Mouse (Mus musculus): ENCODE measurements around the gene Tmem270. TPM values are rescaled to one million over a fixed set of nuclear protein-coding genes. Genes with fewer than 3 reads are reported as not detected.
A peak's percentile ranks its signal among the peaks of the same experiment; 100 is the strongest.

Tmem270 gene
- polyA plus RNA-seq, 1 experiment = not detected

DNA sequence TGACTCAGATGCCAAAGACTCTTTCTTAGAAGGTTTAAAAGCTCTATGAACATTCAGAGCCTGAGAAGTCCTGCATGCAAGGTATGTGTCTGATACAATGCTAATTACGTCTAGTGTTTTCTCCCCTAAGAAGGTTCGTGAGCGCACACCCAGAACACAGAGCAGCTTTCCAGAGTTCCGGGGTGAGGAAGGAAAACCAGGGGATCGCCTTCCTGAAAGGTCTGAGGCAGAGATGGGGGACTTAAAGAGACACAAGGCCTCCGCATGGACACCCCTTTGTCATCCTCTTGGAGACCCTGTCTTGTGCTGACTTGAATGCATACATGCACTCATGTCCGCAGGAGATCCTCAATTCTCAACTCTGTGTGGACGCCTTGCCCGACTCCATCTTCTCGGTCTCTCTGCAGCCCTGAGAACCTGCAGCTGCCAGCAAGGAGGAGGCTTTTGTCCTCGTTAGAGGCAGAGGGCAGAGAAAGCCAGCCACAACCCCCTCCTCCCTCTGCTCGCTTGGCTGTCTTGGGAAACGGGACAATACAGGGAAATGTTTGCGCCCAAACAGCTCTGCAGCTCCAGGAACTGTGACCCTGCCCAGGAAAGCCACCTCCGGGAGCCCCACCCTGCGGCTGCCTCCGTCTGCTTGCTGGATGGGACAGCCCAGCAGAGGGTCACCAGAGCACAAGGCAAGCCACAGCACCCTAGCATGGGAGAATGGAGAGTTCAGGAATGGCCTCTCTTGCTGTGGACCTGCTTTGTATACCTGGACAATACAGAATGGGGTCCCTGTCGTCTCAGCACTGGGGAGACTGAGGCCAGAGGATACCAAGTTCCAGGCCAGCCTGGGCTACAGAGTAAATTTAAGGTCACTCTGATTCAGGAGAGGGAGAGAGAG is 18.8 kb downstream of the Tmem270 start:
- no peak overlapping the region for H3K4me3 ChIP-seq (ENCODE audit: insufficient read depth, poor library complexity, severe bottlenecking)
- H3K79me3 ChIP-seq (ENCODE audit: low read depth) = no peaks in the 10 kb centered on the region
- H3K27me3 ChIP-seq (ENCODE audit: control insufficient read depth, insufficient read depth, insufficient read length) = peaks cover 54% of the 10 kb centered on the region
- no peaks in the 10 kb centered on the region for H3K36me3 ChIP-seq (ENCODE audit: control insufficient read depth, insufficient read depth)
- H3K79me2 ChIP-seq (ENCODE audit: control insufficient read depth, insufficient read depth) = no peaks in the 10 kb centered on the region
- H3ac ChIP-seq (ENCODE audit: control insufficient read depth, insufficient read length, low read depth) = no peak overlapping the region
- TF ChIP-seq MYOD1 (IDR thresholded peaks at IDR 0.05; ENCODE audit: control insufficient read depth, insufficient read length, low read depth) = no peak
- no peak for TF ChIP-seq FOSL1 (IDR thresholded peaks at IDR 0.05; ENCODE audit: insufficient read depth, low read length, poor library complexity, severe bottlenecking)
- TF ChIP-seq MAX (IDR thresholded peaks at IDR 0.05) = no peak
- no peak for TF ChIP-seq CTCF (IDR thresholded peaks at IDR 0.05; ENCODE audit: control insufficient read depth, insufficient read depth, insufficient read length)
- TF ChIP-seq USF1 (IDR thresholded peaks at IDR 0.05; ENCODE audit: low read depth) = no peak
- no peak for TF ChIP-seq CEBPB (IDR thresholded peaks at IDR 0.05; ENCODE audit: low read depth)
- no peak for TF ChIP-seq MYOG (IDR thresholded peaks at IDR 0.05; ENCODE audit: control insufficient read depth, extremely low read depth, insufficient read length)

DNA sequence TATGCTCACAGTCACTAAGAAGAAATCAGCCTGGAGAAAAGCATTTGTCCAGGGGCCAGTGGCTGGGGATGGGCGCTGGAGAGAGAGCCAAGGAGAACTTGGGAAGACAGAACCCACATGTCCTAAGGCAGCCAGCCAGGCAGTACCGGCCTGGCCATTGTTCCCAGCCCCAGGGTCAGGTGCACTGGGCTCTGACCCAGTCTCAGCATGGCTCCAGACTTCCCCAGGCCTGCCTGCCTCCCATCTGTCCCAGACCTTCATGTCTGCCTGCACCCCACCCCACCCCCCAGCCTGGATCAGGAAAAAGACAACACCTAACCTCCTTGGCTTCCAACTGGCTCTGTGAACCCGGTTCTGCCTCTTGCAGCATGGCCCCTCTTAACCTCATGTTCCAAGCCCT is 23.5 kb downstream of the Tmem270 start:
- H3K4me3 ChIP-seq (ENCODE audit: insufficient read depth, poor library complexity, severe bottlenecking) = no peak overlapping the region
- H3K36me3 ChIP-seq (ENCODE audit: control insufficient read depth, insufficient read depth) = no peaks in the 10 kb centered on the region
- peaks cover 45% of the 10 kb centered on the region for H3K27me3 ChIP-seq (ENCODE audit: control insufficient read depth, insufficient read depth, insufficient read length)
- TF ChIP-seq CEBPB (IDR thresholded peaks at IDR 0.05; ENCODE audit: low read depth) = no peak
- no peak for TF ChIP-seq MYOG (IDR thresholded peaks at IDR 0.05; ENCODE audit: control insufficient read depth, extremely low read depth, insufficient read length)
- no peak for TF ChIP-seq CTCF (IDR thresholded peaks at IDR 0.05; ENCODE audit: control insufficient read depth, insufficient read depth, insufficient read length)
- TF ChIP-seq FOSL1 (IDR thresholded peaks at IDR 0.05; ENCODE audit: insufficient read depth, low read length, poor library complexity, severe bottlenecking) = no peak
- TF ChIP-seq MYOD1 (IDR thresholded peaks at IDR 0.05; ENCODE audit: control insufficient read depth, insufficient read length, low read depth) = no peak
- no peak for TF ChIP-seq USF1 (IDR thresholded peaks at IDR 0.05; ENCODE audit: low read depth)
- TF ChIP-seq MAX (IDR thresholded peaks at IDR 0.05) = no peak
- no peaks in the 10 kb centered on the region for H3K79me2 ChIP-seq (ENCODE audit: control insufficient read depth, insufficient read depth)
- H3ac ChIP-seq (ENCODE audit: control insufficient read depth, insufficient read length, low read depth) = no peak overlapping the region
- no peaks in the 10 kb centered on the region for H3K79me3 ChIP-seq (ENCODE audit: low read depth)

DNA sequence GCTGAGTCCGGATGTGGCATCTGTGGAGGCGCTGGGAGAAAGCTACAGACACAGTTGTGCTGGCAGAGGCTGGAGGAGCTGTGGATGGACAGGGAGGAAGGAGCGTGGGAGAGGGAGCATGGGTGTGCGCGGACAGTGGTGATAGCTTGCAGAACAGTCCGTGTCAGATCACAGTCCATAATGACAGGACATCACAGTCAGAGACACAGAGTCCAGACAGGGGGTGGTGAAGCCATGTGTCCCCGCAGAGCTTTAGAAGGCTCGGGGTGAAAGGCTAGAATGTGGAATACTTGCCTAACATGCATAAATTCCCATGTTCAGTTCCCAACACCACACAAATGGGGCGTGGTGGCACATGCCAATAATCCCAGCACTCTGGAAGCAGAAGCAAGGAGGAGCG is 29.7 kb downstream of the Tmem270 start:
- no peak for TF ChIP-seq MYOD1 (IDR thresholded peaks at IDR 0.05; ENCODE audit: control insufficient read depth, insufficient read length, low read depth)
- no peak for TF ChIP-seq MYOG (IDR thresholded peaks at IDR 0.05; ENCODE audit: control insufficient read depth, extremely low read depth, insufficient read length)
- no peak for TF ChIP-seq CEBPB (IDR thresholded peaks at IDR 0.05; ENCODE audit: low read depth)
- no peak for TF ChIP-seq FOSL1 (IDR thresholded peaks at IDR 0.05; ENCODE audit: insufficient read depth, low read length, poor library complexity, severe bottlenecking)

DNA sequence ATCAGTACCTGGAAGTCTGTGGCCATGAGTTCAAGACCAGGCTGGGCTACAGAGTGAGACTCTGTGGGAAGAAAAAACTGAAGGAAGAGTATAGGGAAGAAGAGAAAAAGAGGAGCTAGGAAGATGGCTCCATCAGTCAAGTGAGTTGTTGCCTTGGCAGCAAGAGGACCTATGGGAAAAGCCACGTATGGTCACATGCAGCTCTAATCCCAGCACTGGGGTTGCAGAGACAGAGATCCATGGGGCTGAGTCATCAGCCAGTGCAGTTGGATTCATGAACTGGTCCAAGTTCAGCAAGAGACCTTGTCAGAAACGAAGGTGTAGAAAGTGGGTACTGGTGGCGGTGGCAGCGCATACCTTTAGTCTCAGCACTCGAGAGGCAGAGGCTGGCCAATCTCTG is 31.3 kb downstream of the Tmem270 start:
- Histone ChIP-seq H3K4me3 (ENCODE audit: insufficient read depth, poor library complexity, severe bottlenecking) (no peak overlapping the region), H3K27me3 (ENCODE audit: control insufficient read depth, insufficient read depth, insufficient read length) (peaks cover 32% of the 10 kb centered on the region), H3ac (ENCODE audit: control insufficient read depth, insufficient read length, low read depth) (no peak overlapping the region), H3K79me2 (ENCODE audit: control insufficient read depth, insufficient read depth) (no peaks in the 10 kb centered on the region), H3K36me3 (ENCODE audit: control insufficient read depth, insufficient read depth) (no peaks in the 10 kb centered on the region), H3K79me3 (ENCODE audit: low read depth) (no peaks in the 10 kb centered on the region)
- TF ChIP-seq MYOG (IDR thresholded peaks at IDR 0.05; ENCODE audit: control insufficient read depth, extremely low read depth, insufficient read length) (no peak), CTCF (IDR thresholded peaks at IDR 0.05; ENCODE audit: control insufficient read depth, insufficient read depth, insufficient read length) (no peak), USF1 (IDR thresholded peaks at IDR 0.05; ENCODE audit: low read depth) (peak; percentile 59)

More for the DNA sequence above, 29.7 kb downstream of the Tmem270 start:
- no peaks in the 10 kb centered on the region for H3K79me2 ChIP-seq (ENCODE audit: control insufficient read depth, insufficient read depth)
- no peak overlapping the region for H3ac ChIP-seq (ENCODE audit: control insufficient read depth, insufficient read length, low read depth)
- peaks cover 32% of the 10 kb centered on the region for H3K27me3 ChIP-seq (ENCODE audit: control insufficient read depth, insufficient read depth, insufficient read length)
- no peaks in the 10 kb centered on the region for H3K79me3 ChIP-seq (ENCODE audit: low read depth)
- H3K36me3 ChIP-seq (ENCODE audit: control insufficient read depth, insufficient read depth) = no peaks in the 10 kb centered on the region
- no peak overlapping the region for H3K4me3 ChIP-seq (ENCODE audit: insufficient read depth, poor library complexity, severe bottlenecking)

DNA sequence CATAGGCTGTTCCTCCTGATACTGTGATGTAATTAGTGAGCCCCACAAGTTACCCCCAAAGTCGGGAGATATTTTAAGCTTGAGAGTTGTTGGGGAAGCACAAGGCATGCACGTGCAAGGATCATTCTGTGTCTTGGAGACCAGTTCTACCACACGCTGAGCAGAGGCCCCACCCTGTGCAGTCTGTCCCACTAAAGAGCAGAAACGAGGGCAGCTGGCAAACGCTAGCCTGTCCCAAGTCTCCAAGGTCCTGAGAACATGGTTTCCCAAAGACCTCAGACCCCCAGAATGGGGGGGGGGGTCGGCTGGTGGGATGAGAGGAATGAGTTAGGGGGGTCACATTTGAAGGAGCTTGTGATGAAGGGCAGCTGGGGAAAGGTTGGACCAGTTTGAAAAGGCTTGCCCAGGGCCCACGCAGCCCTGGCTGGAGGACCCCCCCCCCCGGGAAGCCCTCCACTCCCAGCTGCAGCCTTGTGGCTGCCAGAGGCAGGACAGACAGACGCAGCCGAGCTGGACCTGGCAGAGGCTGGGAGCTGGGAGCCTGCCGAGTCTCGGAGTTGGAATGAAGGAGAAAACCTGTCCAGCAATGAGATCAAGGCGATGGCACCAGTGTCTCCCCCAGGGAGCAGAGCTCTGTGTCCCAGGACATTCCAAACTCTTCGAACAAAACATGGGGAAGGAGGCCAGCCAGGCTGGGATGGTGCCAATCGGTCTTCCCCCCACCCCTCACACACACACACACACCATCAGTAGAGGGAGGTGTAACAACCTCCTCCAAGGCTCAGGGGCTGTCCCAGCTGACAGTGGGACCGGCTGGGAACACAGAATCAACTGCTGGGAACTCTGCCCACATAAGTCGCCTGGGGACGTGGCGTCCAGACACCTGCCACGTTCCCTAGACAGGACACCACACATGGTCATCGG is 32.3 kb downstream of the Tmem270 start:
- Histone ChIP-seq H3ac (ENCODE audit: control insufficient read depth, insufficient read length, low read depth) (no peak overlapping the region), H3K4me3 (ENCODE audit: insufficient read depth, poor library complexity, severe bottlenecking) (no peak overlapping the region), H3K79me2 (ENCODE audit: control insufficient read depth, insufficient read depth) (no peaks in the 10 kb centered on the region), H3K27me3 (ENCODE audit: control insufficient read depth, insufficient read depth, insufficient read length) (peaks cover 27% of the 10 kb centered on the region), H3K36me3 (ENCODE audit: control insufficient read depth, insufficient read depth) (no peaks in the 10 kb centered on the region), H3K79me3 (ENCODE audit: low read depth) (no peaks in the 10 kb centered on the region)
- TF ChIP-seq MAX (IDR thresholded peaks at IDR 0.05) (no peak), MYOG (IDR thresholded peaks at IDR 0.05; ENCODE audit: control insufficient read depth, extremely low read depth, insufficient read length) (no peak), CTCF (IDR thresholded peaks at IDR 0.05; ENCODE audit: control insufficient read depth, insufficient read depth, insufficient read length) (no peak), USF1 (IDR thresholded peaks at IDR 0.05; ENCODE audit: low read depth) (no peak)

Data from C2C12 (cell line).